Mouse (Mus musculus) intestine, embryonic 16.5 days (tissue): Measurements from ENCODE around the gene Tnfsf10. TPM values are rescaled to one million over a fixed set of nuclear protein-coding genes. Genes with fewer than 3 reads are reported as not detected.
"Not testable (repeated sequence)": the region's sequence is repeated elsewhere in the genome, so short reads cannot be mapped to it uniquely, and the experiment has no call there.

Experiments used
- ATAC-seq: fragments of 200-750 bp; cut with Nextera tagmentation; 2 replicates; pipeline ENCODE4 v1.8.0; 2017; ENCODE audit warnings: moderate TSS enrichment, moderate library complexity
- H3K27ac ChIP-seq: fragments of 300-500 bp; sonication (generic); 2 replicates; pipeline ENCODE4 v1.5.1; 2014; ENCODE audit warnings: mild to moderate bottlenecking, low read length
- H3K27me3 ChIP-seq: fragments of 300-500 bp; sonication (generic); replicated peaks from 2 replicates; pipeline ENCODE4 v1.6.1; 2014; ENCODE audit warnings: low read length, control low read depth, mixed read lengths; ENCODE audit not compliant: control insufficient read depth, insufficient read depth
- H3K36me3 ChIP-seq: fragments of 300-500 bp; sonication (generic); 2 replicates; pipeline ENCODE4 v1.6.1; 2014; ENCODE audit warnings: low read length, control low read depth; ENCODE audit not compliant: control insufficient read depth, insufficient read depth
- H3K4me1 ChIP-seq: fragments of 300-500 bp; sonication (generic); 2 replicates; pipeline ENCODE4 v1.6.1; 2014; ENCODE audit warnings: low read length, control low read depth, mixed read lengths; ENCODE audit not compliant: control insufficient read depth, insufficient read depth
- H3K4me2 ChIP-seq: fragments of 300-500 bp; sonication (generic); 2 replicates; pipeline ENCODE4 v1.6.1; 2014; ENCODE audit warnings: low read depth, low read length, control low read depth
- H3K4me3 ChIP-seq: fragments of 300-500 bp; sonication (generic); 2 replicates; pipeline ENCODE4 v1.5.1; 2014; ENCODE audit warnings: mild to moderate bottlenecking, low read length
- H3K9ac ChIP-seq: fragments of 300-500 bp; sonication (generic); 2 replicates; pipeline ENCODE4 v1.6.1; 2014; ENCODE audit warnings: low read depth, low read length
- H3K9me3 ChIP-seq: fragments of 300-500 bp; sonication (generic); 2 replicates; pipeline ENCODE4 v1.6.1; 2016; ENCODE audit warnings: low read length, control low read depth; ENCODE audit not compliant: control insufficient read depth
- WGBS: fragments of 180-500 bp; shearing (Covaris S2); extraction: QIAGEN DNeasy Blood & Tissue Kit; methylation state at CpG from one replicate; pipeline ENCODE4 v1.1.7; 2014; 5-methylcytosine and 5-hydroxymethylcytosine counted together
- polyA plus RNA-seq: library from polyadenylated mRNA; unstranded; fragments of >200 nt; fragmentation: Nextera tagmentation; extraction: Ambion mirVana; gene quantifications from 2 replicates; pipeline ENCODE4 v1.2.1, GENCODE M21; 2015

The Tnfsf10 gene
- polyA plus RNA-seq, 1 experiment from 2014 or later = 0.76 TPM

DNA sequence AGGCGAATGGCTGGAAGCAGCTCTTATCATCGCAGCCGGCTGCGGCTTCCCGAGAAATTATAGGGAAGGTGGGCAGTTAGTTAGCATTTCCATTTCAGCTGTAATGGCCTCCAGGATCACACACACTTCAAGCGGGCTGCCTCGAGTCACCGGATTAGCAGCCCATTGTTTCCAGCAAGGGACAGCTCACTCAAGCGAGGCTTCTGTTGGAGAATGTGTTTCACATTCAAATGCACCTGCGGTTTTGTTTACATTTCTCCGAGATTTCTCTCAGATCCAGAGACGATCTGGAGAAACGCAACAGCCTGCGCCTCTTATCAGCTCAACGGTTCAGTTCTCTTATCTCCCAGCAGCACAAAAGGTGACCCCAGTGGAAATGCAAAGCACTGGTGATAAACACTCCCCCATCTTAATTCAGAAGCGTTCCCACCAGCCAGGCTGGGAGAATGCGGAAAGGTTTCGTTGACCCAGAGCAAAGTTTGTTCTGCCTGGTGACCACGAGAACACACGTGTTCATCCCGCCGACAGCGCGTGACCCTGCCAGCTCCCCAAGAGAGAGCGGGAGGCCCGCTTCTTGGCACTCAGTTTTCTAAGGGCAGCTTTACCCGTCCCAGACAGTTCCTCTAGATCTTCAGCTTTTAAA lies 33.6 kb upstream of the Tnfsf10 start:
- no peaks in the 10 kb centered on the region for H3K27me3 ChIP-seq
- H3K9me3 ChIP-seq = no peaks in the 10 kb centered on the region
- H3K9ac ChIP-seq = peak overlapping the region; percentile 35
- 2% methylated on average over 27 of the region's 27 CpGs for WGBS
- H3K4me3 ChIP-seq = peak overlapping the region; percentile 27
- peaks cover 11% of the 10 kb centered on the region for H3K4me1 ChIP-seq
- peak overlapping the region; percentile 61 for H3K4me2 ChIP-seq
- peak overlapping the region; percentile 33; the same call in 1 of the 2 replicates for H3K27ac ChIP-seq
- ATAC-seq = peak; percentile 79
- H3K36me3 ChIP-seq = no peaks in the 10 kb centered on the region

DNA sequence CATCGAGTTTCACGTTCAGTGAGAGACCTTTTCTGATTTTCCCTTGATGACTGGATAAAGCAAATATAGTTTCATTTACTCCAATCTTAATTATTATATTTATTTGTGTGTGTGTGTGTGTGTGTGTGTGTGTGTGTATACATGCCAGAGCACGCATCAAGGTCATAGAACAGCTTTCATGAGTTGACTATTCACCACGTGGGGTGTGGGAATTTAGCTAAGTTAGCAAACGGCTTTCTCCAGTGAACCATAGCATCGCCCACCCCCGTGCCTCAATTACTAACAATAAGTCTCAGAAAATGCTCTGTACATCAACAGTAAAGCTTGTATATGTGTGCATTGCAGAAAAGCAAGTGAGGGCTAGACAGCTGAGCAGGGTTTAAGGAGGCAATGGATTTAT lies 33.0 kb upstream of the Tnfsf10 start:
- ATAC-seq = peak; percentile 2; the same call in 1 of the 2 replicates
- Histone ChIP-seq H3K27ac (peak overlapping the region; percentile 33; the same call in 1 of the 2 replicates), H3K4me2 (peak overlapping the region; percentile 61)

DNA sequence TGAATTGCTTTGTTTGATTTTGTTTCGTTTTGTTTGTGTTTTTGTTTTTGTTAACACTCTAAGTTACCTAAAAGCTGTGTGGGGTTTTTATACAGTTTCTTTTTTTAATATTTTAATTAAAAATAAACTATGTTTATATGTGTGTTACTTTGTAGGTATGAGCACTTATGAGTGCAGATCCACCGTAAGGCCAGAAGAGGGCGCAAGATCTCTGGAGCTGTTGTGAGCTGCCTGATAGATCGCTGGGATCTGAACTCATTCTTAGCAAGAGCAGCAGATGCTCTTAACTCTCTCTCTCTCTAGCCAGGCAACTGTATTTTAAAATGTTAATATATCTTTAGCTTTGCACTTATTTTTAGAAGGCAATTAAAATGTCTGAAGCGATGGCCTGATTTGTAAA lies 32.6 kb upstream of the Tnfsf10 start:
- H3K4me1 ChIP-seq = peaks cover 14% of the 10 kb centered on the region
- no peaks in the 10 kb centered on the region for H3K9me3 ChIP-seq
- no peak overlapping the region for H3K27ac ChIP-seq
- no peak overlapping the region for H3K9ac ChIP-seq
- ATAC-seq = no peak
- WGBS = 93% methylated on average over 5 of the region's 5 CpGs
- H3K4me2 ChIP-seq = no peak overlapping the region
- H3K4me3 ChIP-seq = no peak overlapping the region
- H3K36me3 ChIP-seq = no peaks in the 10 kb centered on the region
- H3K27me3 ChIP-seq = no peaks in the 10 kb centered on the region

More for the DNA sequence above, 33.0 kb upstream of the Tnfsf10 start:
- peaks cover 11% of the 10 kb centered on the region for H3K4me1 ChIP-seq
- WGBS = 62% methylated on average over 7 of the region's 7 CpGs
- H3K9me3 ChIP-seq = no peaks in the 10 kb centered on the region
- no peaks in the 10 kb centered on the region for H3K36me3 ChIP-seq
- peak overlapping the region; percentile 35; the same call in 1 of the 2 replicates for H3K9ac ChIP-seq
- no peaks in the 10 kb centered on the region for H3K27me3 ChIP-seq
- H3K4me3 ChIP-seq = peak overlapping the region; percentile 27; the same call in 1 of the 2 replicates

GRCm38 (mm10) chr3:27285072-27285471 lies 31.8 kb upstream of the Tnfsf10 start:
- H3K27ac ChIP-seq = no peak overlapping the region
- peaks cover 16% of the 10 kb centered on the region for H3K4me1 ChIP-seq
- H3K9me3 ChIP-seq = no peaks in the 10 kb centered on the region
- H3K4me3 ChIP-seq = no peak overlapping the region
- ATAC-seq = no peak
- 66% methylated on average over 9 of the region's 9 CpGs for whole genome bisulfite sequencing
- no peak overlapping the region for H3K9ac ChIP-seq
- H3K36me3 ChIP-seq = no peaks in the 10 kb centered on the region
- H3K27me3 ChIP-seq = no peaks in the 10 kb centered on the region
- H3K4me2 ChIP-seq = no peak overlapping the region

- H3K4me2 ChIP-seq = no peak overlapping the region
- H3K4me3 ChIP-seq = no peak overlapping the region
- no peak overlapping the region for H3K9ac ChIP-seq
- H3K36me3 ChIP-seq = no peaks in the 10 kb centered on the region
- WGBS = 67% methylated on average over 2 of the region's 2 CpGs
- no peak for ATAC-seq
- peaks cover 8% of the 10 kb centered on the region for H3K4me1 ChIP-seq
- no peaks in the 10 kb centered on the region for H3K9me3 ChIP-seq
- H3K27ac ChIP-seq = no peak overlapping the region
- H3K27me3 ChIP-seq = no peaks in the 10 kb centered on the region
Measured at GRCm38 (mm10) chr3:27288301-27288700, 28.5 kb upstream of the Tnfsf10 start.

DNA sequence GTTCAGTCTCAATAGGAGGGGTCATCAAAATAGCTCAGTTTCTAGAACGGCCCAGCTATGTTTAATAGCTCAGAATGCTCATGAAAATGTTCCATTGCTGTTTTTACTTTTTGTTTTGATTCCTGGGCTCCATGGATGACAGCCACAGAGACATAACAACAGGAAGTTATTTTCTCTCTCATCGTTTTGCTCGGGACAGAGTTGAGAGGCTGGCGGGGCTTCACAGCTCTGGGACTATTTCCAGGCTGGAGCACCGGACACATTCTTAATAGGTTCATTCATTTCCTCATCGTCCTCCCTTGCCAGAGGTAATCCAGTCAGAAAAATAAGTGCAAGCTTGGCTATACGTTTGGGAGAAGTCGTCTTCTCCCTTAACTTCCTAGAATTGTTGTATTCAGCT lies 27.9 kb upstream of the Tnfsf10 start:
- Histone ChIP-seq H3K4me2 (no peak overlapping the region), H3K9me3 (no peaks in the 10 kb centered on the region), H3K27ac (no peak overlapping the region), H3K27me3 (no peaks in the 10 kb centered on the region), H3K36me3 (no peaks in the 10 kb centered on the region), H3K9ac (no peak overlapping the region), H3K4me1 (peaks cover 5% of the 10 kb centered on the region; the same call in 1 of the 2 replicates), H3K4me3 (no peak overlapping the region)
- WGBS = 37% methylated on average over 8 of the region's 8 CpGs
- no peak; the same call in 1 of the 2 replicates for ATAC-seq

DNA sequence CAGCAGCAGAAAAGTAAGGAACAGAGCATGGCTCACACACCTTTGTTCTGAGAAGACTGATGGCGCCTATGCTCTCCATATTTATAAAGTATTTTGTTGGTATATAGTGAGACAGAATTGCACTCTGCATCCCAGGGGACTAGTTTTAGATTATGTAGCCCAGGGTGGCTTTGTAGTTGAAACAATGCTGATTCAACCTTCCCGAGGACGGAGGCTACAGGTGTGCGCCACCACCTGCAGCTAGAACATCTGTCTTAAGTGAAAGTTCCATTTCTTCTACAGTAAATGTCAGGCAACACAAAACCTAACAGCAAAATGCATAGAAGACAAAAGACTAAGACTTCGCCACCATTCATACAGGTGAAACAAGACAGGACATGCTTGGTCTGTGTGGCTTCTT lies 26.5 kb upstream of the Tnfsf10 start:
- Histone ChIP-seq H3K27ac (no peak overlapping the region), H3K4me2 (no peak overlapping the region), H3K4me3 (no peak overlapping the region), H3K9me3 (no peaks in the 10 kb centered on the region), H3K36me3 (no peaks in the 10 kb centered on the region), H3K27me3 (no peaks in the 10 kb centered on the region), H3K4me1 (peaks cover 5% of the 10 kb centered on the region; the same call in 1 of the 2 replicates), H3K9ac (no peak overlapping the region)
- no peak for ATAC-seq
- 86% methylated on average over 5 of the region's 5 CpGs for WGBS

- not testable (repeated sequence) for H3K27me3 ChIP-seq, ATAC-seq
- WGBS = 92% methylated on average over 5 of the region's 5 CpGs
Measured at GRCm38 (mm10) chr3:27290945-27291344, 25.9 kb upstream of the Tnfsf10 start.

DNA sequence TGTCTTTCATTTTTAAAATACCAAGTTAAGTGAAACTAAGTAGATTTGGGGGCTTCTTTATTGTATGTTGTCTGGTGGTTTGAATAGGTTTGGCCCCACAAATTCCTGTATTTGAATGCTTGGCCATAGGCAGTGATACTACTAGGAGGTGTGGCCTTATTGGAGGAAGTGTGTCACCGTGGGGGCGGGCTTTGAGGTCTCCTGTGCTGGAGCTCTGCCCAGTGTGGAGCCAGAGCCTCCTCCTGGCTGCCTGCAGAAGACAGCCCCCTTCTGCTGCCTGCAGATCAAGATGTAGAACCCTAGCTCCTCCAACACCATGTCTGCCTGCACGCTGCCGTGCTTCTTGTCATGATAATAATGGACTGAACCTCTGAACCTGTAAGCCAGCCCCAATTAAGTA lies 25.4 kb upstream of the Tnfsf10 start:
- not testable (repeated sequence) for ATAC-seq, H3K4me3 ChIP-seq, H3K9ac ChIP-seq, H3K36me3 ChIP-seq, H3K9me3 ChIP-seq, H3K27me3 ChIP-seq, H3K27ac ChIP-seq, H3K4me1 ChIP-seq, H3K4me2 ChIP-seq
- WGBS = 77% methylated on average over 4 of the region's 4 CpGs

More at GRCm38 (mm10) chr3:27290945-27291344, 25.9 kb upstream of the Tnfsf10 start:
- not testable (repeated sequence) for H3K9ac ChIP-seq, H3K4me1 ChIP-seq, H3K4me3 ChIP-seq, H3K4me2 ChIP-seq, H3K9me3 ChIP-seq, H3K27ac ChIP-seq, H3K36me3 ChIP-seq
